ENCODE assay signal across 8 mouse cellular contexts in the genomic region with DNA sequence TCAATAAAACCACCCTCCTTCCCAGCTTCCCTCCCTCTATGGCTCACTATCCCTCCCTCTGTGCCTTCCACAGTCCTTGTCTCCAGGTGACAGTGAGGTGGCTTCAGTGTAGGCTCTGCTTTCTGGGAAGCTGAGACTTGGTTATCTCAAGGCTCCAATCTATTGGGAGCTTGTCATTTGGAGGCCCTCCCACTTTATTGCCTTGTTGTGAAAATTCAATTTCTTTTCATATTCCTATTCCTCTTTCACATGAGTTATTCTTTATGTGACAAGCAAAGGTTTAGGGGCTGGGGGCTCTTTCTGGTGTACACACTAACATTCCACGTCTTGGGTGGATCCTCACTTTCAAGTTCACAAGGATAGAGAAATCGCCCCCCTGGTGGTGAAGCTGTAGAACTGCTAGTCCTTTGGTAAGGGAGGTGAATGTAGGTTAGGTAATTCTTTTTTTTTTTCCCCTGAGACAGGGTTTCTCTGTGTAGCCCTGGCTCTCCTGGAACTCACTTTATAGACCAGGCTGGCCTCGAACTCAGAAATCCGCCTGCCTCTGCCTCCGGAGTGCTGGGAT. TPM values are rescaled to one million over a fixed set of nuclear protein-coding genes. Genes with fewer than 3 reads are reported as not detected.
DNase-seq lines count a peak whose midpoint lies in the region; ATAC-seq lines count a peak whose summit lies in the region.

No protein-coding gene starts in this region.

- H3K4me2 ChIP-seq in kidney, embryonic 16.5 days (replicated peaks; ENCODE audit: low read depth, low read length) = no peak overlapping the region

- H3K36me3 ChIP-seq in kidney, embryonic 16.5 days (ENCODE audit: insufficient read depth, low read length) = no peaks in the 10 kb centered on the region

- no peaks in the 10 kb centered on the region for H3K9me3 ChIP-seq in kidney, embryonic 16.5 days (ENCODE audit: low read length)

- ATAC-seq in kidney, embryonic 16.5 days (ENCODE audit: low FRiP score, low TSS enrichment) = no peak
- peak; percentile 37 for ATAC-seq in inflammation-experienced regulatory T-cells, adult 6 months

- H3K9ac ChIP-seq in kidney, embryonic 16.5 days (replicated peaks; ENCODE audit: low read length) = no peak overlapping the region

- no peak overlapping the region for H3K4me3 ChIP-seq in kidney, embryonic 16.5 days (ENCODE audit: low read length)

- DNase-seq in kidney, adult 18-20 months = peak; percentile 20
- DNase-seq in ES-CJ7 (ENCODE audit: low read depth, low spot score) = peak; percentile 87
- peak; percentile 34 for DNase-seq in c-Kit-positive CD71-positive TER-119-negative erythroid progenitor cells, embryonic 14.5 days (ENCODE audit: low read depth)
- DNase-seq in natural killer cell, adult 2 months (ENCODE audit: low spot score in 2 of 2) = peak; percentile 13 to 36
- DNase-seq in right cerebral cortex, postnatal 36 days (ENCODE audit: low spot score in 2 of 2) = no peak
- no peak for DNase-seq in ovary, postnatal 36 days (ENCODE audit: low spot score)

- peaks cover 16% of the 10 kb centered on the region for H3K4me1 ChIP-seq in kidney, embryonic 16.5 days (ENCODE audit: insufficient read depth, low read length)

- H3K27me3 ChIP-seq in kidney, embryonic 16.5 days (ENCODE audit: insufficient read depth, low read length) = no peaks in the 10 kb centered on the region

- 57% methylated on average over 5 of the region's 5 CpGs for WGBS in kidney, embryonic 16.5 days

- H3K27ac ChIP-seq in kidney, embryonic 16.5 days (ENCODE audit: low read length) = no peak overlapping the region

RNA-seq across cellular contexts. Expression of gene Ncor1, which starts 37.9 kb away (rescaled TPM):
- polyA plus RNA-seq in kidney, embryonic 16.5 days (2015; fragmentation: Nextera tagmentation; extraction: Ambion mirVana) = 63.2 and 102 TPM in 2 replicates
- polyA plus RNA-seq in inflammation-experienced regulatory T-cells, adult 6 months (2017; shearing (Covaris generic)) = 100 to 1,000 TPM; 165 to 215 (median 193) TPM

RNA-seq across cellular contexts. Expression of gene Pigl, which starts 38.0 kb away (rescaled TPM):
- 10.9 and 13.1 TPM in 2 replicates for polyA plus RNA-seq in kidney, embryonic 16.5 days (2015; fragmentation: Nextera tagmentation; extraction: Ambion mirVana)
- polyA plus RNA-seq in inflammation-experienced regulatory T-cells, adult 6 months (2017; shearing (Covaris generic)) = 10 to 100 TPM in 2 of 3 experiments, 1 to 10 TPM in 1; 5.6 to 12.4 (median 11.5) TPM

RNA-seq across cellular contexts. Expression of gene Cenpv, which starts 42.8 kb away (rescaled TPM):
- 7.6 and 17.7 TPM in 2 replicates for polyA plus RNA-seq in kidney, embryonic 16.5 days (2015; fragmentation: Nextera tagmentation; extraction: Ambion mirVana)
- 1 to 10 TPM in 1 of 3 experiments, under 1 TPM in 1, not detected in 1; 0.40 to 2.0 TPM for polyA plus RNA-seq in inflammation-experienced regulatory T-cells, adult 6 months (2017; shearing (Covaris generic))

RNA-seq across cellular contexts. Expression of gene Ubb, which starts 54.7 kb away (rescaled TPM):
- 3,284 and 3,391 TPM in 2 replicates for polyA plus RNA-seq in kidney, embryonic 16.5 days (2015; fragmentation: Nextera tagmentation; extraction: Ambion mirVana)
- polyA plus RNA-seq in inflammation-experienced regulatory T-cells, adult 6 months (2017; shearing (Covaris generic)) = 1,000 to 10,000 TPM; 5,207 to 7,023 (median 5,768) TPM

Comparison
In these comparisons a context has a peak if more than half of its experiments do, and no peak if none do; other contexts are left out.
1. DNase-seq: peak in kidney, adult 18-20 months (single experiment), ES-CJ7 (single experiment), c-Kit-positive CD71-positive TER-119-negative erythroid progenitor cells, embryonic 14.5 days (single experiment) and natural killer cell, adult 2 months (2 of 2); none in right cerebral cortex, postnatal 36 days (0 of 2) and ovary, postnatal 36 days (single experiment).